Mouse (Mus musculus) intestine, embryonic 16.5 days (tissue): ENCODE measurements at regions not wholly inside any gene's neighbourhood (a gene's known extent, or its start where the extent isn't known, plus 50 kb on each side); places are given as distances from the start of the nearest gene placed in this dataset.

ENCODE experiments used
- ATAC-seq: fragments of 200-750 bp; cut with Nextera tagmentation; 2 replicates; pipeline ENCODE4 v1.8.0; 2017; ENCODE audit warnings: moderate TSS enrichment, moderate library complexity
- H3K27ac ChIP-seq: fragments of 300-500 bp; sonication (generic); 2 replicates; pipeline ENCODE4 v1.5.1; 2014; ENCODE audit warnings: mild to moderate bottlenecking, low read length
- H3K27me3 ChIP-seq: fragments of 300-500 bp; sonication (generic); replicated peaks from 2 replicates; pipeline ENCODE4 v1.6.1; 2014; ENCODE audit warnings: low read length, control low read depth, mixed read lengths; ENCODE audit not compliant: control insufficient read depth, insufficient read depth
- H3K36me3 ChIP-seq: fragments of 300-500 bp; sonication (generic); 2 replicates; pipeline ENCODE4 v1.6.1; 2014; ENCODE audit warnings: low read length, control low read depth; ENCODE audit not compliant: control insufficient read depth, insufficient read depth
- H3K4me1 ChIP-seq: fragments of 300-500 bp; sonication (generic); 2 replicates; pipeline ENCODE4 v1.6.1; 2014; ENCODE audit warnings: low read length, control low read depth, mixed read lengths; ENCODE audit not compliant: control insufficient read depth, insufficient read depth
- H3K4me2 ChIP-seq: fragments of 300-500 bp; sonication (generic); 2 replicates; pipeline ENCODE4 v1.6.1; 2014; ENCODE audit warnings: low read depth, low read length, control low read depth
- H3K4me3 ChIP-seq: fragments of 300-500 bp; sonication (generic); 2 replicates; pipeline ENCODE4 v1.5.1; 2014; ENCODE audit warnings: mild to moderate bottlenecking, low read length
- H3K9ac ChIP-seq: fragments of 300-500 bp; sonication (generic); 2 replicates; pipeline ENCODE4 v1.6.1; 2014; ENCODE audit warnings: low read depth, low read length
- H3K9me3 ChIP-seq: fragments of 300-500 bp; sonication (generic); 2 replicates; pipeline ENCODE4 v1.6.1; 2016; ENCODE audit warnings: low read length, control low read depth; ENCODE audit not compliant: control insufficient read depth
- WGBS: fragments of 180-500 bp; shearing (Covaris S2); extraction: QIAGEN DNeasy Blood & Tissue Kit; methylation state at CpG from one replicate; pipeline ENCODE4 v1.1.7; 2014; 5-methylcytosine and 5-hydroxymethylcytosine counted together

- Histone ChIP-seq H3K9ac (no peak overlapping the region), H3K4me1 (no peaks in the 10 kb centered on the region), H3K27me3 (no peaks in the 10 kb centered on the region), H3K36me3 (no peaks in the 10 kb centered on the region), H3K4me2 (no peak overlapping the region), H3K4me3 (no peak overlapping the region), H3K9me3 (no peaks in the 10 kb centered on the region), H3K27ac (0 out of 2 replicates have a peak overlapping the region, but pooled peaks have one; percentile 15)
- peak; percentile 26; the same call in 1 of the 2 replicates for ATAC-seq
- 85% methylated on average over 6 of the region's 6 CpGs for WGBS
Measured at GRCm38 (mm10) chr12:107728865-107729264, 240.4 kb downstream of the 3110018I06Rik start.

DNA sequence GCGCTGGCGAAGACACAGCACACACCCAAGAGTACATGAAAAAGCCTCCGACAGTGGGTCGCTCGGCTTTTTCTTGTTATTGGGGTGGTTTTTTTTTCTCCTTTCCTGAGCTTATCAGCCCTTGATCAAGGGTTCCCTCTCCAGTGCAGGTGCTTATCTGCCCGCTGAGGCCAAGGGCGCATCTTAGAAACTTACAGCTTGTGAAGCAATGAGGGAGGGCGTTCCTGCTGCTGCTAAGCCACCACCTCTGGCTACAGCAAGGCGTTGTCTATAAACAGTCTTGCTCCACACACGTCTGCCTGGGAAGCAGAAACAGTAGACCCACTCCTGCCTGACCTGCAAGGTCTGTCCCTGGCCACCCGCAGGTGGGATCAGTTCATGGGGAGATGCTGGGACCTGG is 240.9 kb downstream of the 3110018I06Rik start:
- no peaks in the 10 kb centered on the region for H3K9me3 ChIP-seq
- ATAC-seq, result peak; percentile 87
- H3K4me3 ChIP-seq, result no peak overlapping the region
- WGBS, result 80% methylated on average over 11 of the region's 11 CpGs
- H3K9ac ChIP-seq, result no peak overlapping the region
- no peaks in the 10 kb centered on the region for H3K36me3 ChIP-seq
- no peaks in the 10 kb centered on the region for H3K4me1 ChIP-seq
- no peak overlapping the region for H3K27ac ChIP-seq
- no peak overlapping the region for H3K4me2 ChIP-seq
- no peaks in the 10 kb centered on the region for H3K27me3 ChIP-seq

DNA sequence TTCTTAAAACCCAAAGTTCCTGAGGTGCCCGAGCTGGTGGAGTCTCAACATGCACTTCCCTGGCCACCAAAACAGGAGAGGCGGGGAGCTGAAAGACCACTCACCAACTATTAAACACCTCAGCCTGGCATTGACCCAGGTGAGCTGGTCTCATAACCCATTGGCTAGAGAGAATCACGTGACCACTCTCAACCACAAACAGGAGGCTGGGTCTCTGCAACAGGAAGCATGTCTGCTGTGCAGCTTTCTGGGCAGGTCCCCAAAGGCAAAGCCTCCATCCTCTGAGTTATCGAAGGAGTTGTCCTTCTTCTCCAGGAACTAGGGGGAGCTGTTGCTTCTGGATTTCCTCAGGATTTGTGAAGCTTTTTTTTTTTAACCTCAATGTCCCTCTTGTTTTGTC is 242.5 kb downstream of the 3110018I06Rik start:
- ATAC-seq, result no peak

GRCm38 (mm10) chr12:107734536-107734935 is 246.1 kb downstream of the 3110018I06Rik start:
- no peaks in the 10 kb centered on the region for H3K27me3 ChIP-seq
- H3K9ac ChIP-seq, result no peak overlapping the region
- H3K4me3 ChIP-seq, result no peak overlapping the region
- no peak overlapping the region for H3K27ac ChIP-seq
- no peak for ATAC-seq
- no peaks in the 10 kb centered on the region for H3K4me1 ChIP-seq
- no peak overlapping the region for H3K4me2 ChIP-seq
- H3K9me3 ChIP-seq, result no peaks in the 10 kb centered on the region
- no peaks in the 10 kb centered on the region for H3K36me3 ChIP-seq
- 87% methylated on average over 6 of the region's 6 CpGs for WGBS

More for the DNA sequence above, 242.5 kb downstream of the 3110018I06Rik start:
- no peaks in the 10 kb centered on the region for H3K9me3 ChIP-seq
- H3K4me3 ChIP-seq, result no peak overlapping the region
- no peak overlapping the region for H3K4me2 ChIP-seq
- WGBS, result 76% methylated on average over 4 of the region's 4 CpGs
- H3K27ac ChIP-seq, result no peak overlapping the region
- no peaks in the 10 kb centered on the region for H3K27me3 ChIP-seq
- H3K36me3 ChIP-seq, result no peaks in the 10 kb centered on the region
- no peaks in the 10 kb centered on the region for H3K4me1 ChIP-seq
- no peak overlapping the region for H3K9ac ChIP-seq

DNA sequence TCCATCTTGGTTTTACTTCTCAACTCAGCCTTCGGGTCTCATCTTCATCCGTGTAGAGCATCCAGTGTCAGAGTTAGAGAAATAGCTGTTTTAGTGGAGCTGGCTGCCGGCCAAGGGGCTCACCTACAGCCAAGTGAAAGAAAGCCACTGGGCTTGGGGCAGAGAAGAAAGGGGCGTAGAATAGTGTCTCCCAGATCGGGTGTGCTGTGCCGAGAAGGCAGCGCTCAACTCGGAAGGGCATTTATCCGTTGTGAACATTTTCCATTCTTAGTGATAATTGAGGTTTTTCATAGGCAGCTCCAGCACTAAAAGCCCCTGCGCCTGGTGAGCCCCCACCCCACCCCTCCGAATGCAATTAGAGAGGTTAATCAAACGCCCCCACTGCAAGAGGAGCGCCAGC is 254.2 kb downstream of the 3110018I06Rik start:
- WGBS, result 76% methylated on average over 13 of the region's 13 CpGs
- no peak overlapping the region for H3K4me3 ChIP-seq
- H3K9ac ChIP-seq, result no peak overlapping the region
- no peaks in the 10 kb centered on the region for H3K4me1 ChIP-seq
- H3K4me2 ChIP-seq, result no peak overlapping the region
- no peaks in the 10 kb centered on the region for H3K36me3 ChIP-seq
- H3K9me3 ChIP-seq, result no peaks in the 10 kb centered on the region
- no peak for ATAC-seq
- no peak overlapping the region for H3K27ac ChIP-seq
- no peaks in the 10 kb centered on the region for H3K27me3 ChIP-seq

- Histone ChIP-seq H3K4me2 (no peak overlapping the region), H3K4me1 (no peaks in the 10 kb centered on the region), H3K27ac (no peak overlapping the region), H3K9ac (no peak overlapping the region), H3K4me3 (no peak overlapping the region), H3K27me3 (no peaks in the 10 kb centered on the region), H3K36me3 (no peaks in the 10 kb centered on the region), H3K9me3 (no peaks in the 10 kb centered on the region)
- WGBS, result 89% methylated on average over 8 of the region's 8 CpGs
- no peak for ATAC-seq
Measured at GRCm38 (mm10) chr12:107744822-107745221, 256.4 kb downstream of the 3110018I06Rik start.

GRCm38 (mm10) chr12:107748481-107749380 is 254.7 kb downstream of the Bcl11b start:
- no peaks in the 10 kb centered on the region for H3K36me3 ChIP-seq
- H3K4me1 ChIP-seq, result peaks cover 24% of the 10 kb centered on the region
- H3K27ac ChIP-seq, result no peak overlapping the region
- no peak for ATAC-seq
- no peaks in the 10 kb centered on the region for H3K27me3 ChIP-seq
- no peak overlapping the region for H3K4me3 ChIP-seq
- H3K9ac ChIP-seq, result no peak overlapping the region
- no peak overlapping the region for H3K4me2 ChIP-seq
- H3K9me3 ChIP-seq, result no peaks in the 10 kb centered on the region
- WGBS, result 69% methylated on average over 18 of the region's 18 CpGs

DNA sequence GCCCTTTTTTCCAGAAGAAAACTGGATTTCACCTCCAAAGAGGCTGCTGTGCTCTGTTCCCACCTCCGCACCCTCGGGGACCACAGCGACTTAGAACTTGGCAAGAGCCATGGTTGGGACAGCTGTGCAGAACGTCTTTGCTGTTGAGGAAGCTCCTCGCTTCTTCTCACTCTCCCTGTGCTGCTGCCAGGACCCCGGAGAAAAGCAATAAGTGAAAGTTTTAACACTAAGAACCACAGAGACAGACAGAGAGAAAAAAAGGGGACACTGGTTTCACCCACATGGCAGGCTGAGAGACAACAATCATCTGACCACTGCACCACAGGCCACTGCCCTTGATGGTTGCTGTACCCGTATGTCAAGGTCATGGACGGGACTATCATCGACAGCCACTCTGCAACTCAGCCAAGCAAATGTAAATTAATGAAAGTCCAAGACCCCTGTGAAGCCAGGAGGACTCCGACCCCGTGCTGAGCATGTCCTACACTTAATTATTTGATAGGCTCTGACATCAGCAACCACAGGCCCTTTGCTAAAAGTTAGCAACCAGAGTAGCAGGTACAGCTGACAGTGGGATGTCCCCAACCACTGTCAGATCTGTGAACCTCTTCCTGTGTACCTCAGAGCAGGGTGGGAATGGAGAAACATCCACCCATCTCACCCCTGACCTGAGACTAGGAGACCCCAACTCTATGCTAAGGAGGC is 253.9 kb downstream of the Bcl11b start:
- no peaks in the 10 kb centered on the region for H3K27me3 ChIP-seq
- no peak overlapping the region for H3K4me3 ChIP-seq
- 71% methylated on average over 11 of the region's 11 CpGs for WGBS
- no peak overlapping the region for H3K27ac ChIP-seq
- H3K9me3 ChIP-seq, result no peaks in the 10 kb centered on the region
- peaks cover 27% of the 10 kb centered on the region for H3K4me1 ChIP-seq
- no peak for ATAC-seq
- H3K4me2 ChIP-seq, result no peak overlapping the region
- no peaks in the 10 kb centered on the region for H3K36me3 ChIP-seq
- no peak overlapping the region for H3K9ac ChIP-seq

- no peak overlapping the region for H3K27ac ChIP-seq
- peaks cover 33% of the 10 kb centered on the region for H3K4me1 ChIP-seq
- 0 out of 2 replicates have a peak overlapping the region, but pooled peaks have one; percentile 19 for H3K9ac ChIP-seq
- H3K4me2 ChIP-seq, result no peak overlapping the region
- H3K9me3 ChIP-seq, result no peaks in the 10 kb centered on the region
- H3K27me3 ChIP-seq, result no peaks in the 10 kb centered on the region
- 84% methylated on average over 8 of the region's 8 CpGs for WGBS
- H3K4me3 ChIP-seq, result no peak overlapping the region
- ATAC-seq, result peak; percentile 29
- H3K36me3 ChIP-seq, result no peaks in the 10 kb centered on the region
Measured at GRCm38 (mm10) chr12:107750285-107750927, 253.0 kb downstream of the Bcl11b start.
